Mouse (Mus musculus) olfactory bulb, adult 2 months (tissue): ENCODE data around the gene Pskh1.

Experiments
- CTCF ChIP-seq: fragments of 200-500 bp; IDR thresholded peaks from 2 replicates; pipeline ENCODE4 v1.5.1; 2012; ENCODE audit warnings: low read depth, mild to moderate bottlenecking, low read length, moderate library complexity; ENCODE audit not compliant: insufficient read depth
- POLR2A ChIP-seq: fragments of 200-500 bp; IDR thresholded peaks from 2 replicates; pipeline ENCODE4 v1.6.1; 2012; ENCODE audit warnings: mild to moderate bottlenecking, low read depth, low read length, moderate library complexity; ENCODE audit not compliant: insufficient read depth

GRCm38 (mm10) chr8:105942026-105942425, 41.8 kb downstream of the Pskh1 start:
- TF ChIP-seq CTCF (no peak), POLR2A (no peak)
